Mouse (Mus musculus): Measurements from ENCODE around the gene Rfxank. TPM values are rescaled to one million over a fixed set of nuclear protein-coding genes. Genes with fewer than 3 reads are reported as not detected.

Rfxank gene
- polyA plus RNA-seq, 1 experiment, result 1.8 TPM

DNA sequence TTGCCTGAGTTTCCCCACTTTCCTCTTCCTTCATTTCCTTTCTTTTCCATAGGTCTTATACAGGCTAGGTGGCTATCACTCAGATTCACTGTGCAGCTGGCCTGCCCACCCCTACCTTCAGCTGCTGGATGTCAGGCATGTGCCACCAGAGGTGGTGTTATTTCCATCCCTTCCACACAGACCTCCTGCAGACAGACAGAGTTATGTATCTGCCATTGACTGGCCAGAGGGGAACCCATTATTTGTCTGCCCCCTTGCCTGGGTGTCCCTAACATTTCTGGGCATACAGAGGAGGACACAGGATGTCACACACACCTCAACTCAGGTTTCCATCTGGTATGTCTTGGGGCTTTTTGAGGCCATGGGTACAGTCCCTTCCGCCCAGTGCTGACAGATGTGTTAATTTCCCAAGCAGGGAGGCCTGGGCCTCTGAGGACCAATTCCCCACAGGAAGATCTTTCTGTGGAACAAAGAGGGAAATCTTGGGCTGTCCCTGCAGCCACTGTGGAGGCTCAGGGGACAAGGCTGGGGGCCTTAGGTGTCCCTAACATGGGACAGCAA, 18.4 kb upstream of the Rfxank start:
- Histone ChIP-seq H3K36me3 (ENCODE audit: control insufficient read depth) (no peaks in the 10 kb centered on the region), H3K4me3 (replicated peaks) (no peak overlapping the region), H3K9me3 (ENCODE audit: control insufficient read depth, low read length) (no peaks in the 10 kb centered on the region), H3K27me3 (ENCODE audit: control insufficient read depth) (peaks cover 64% of the 10 kb centered on the region), H3K4me1 (ENCODE audit: control insufficient read depth) (peaks cover 21% of the 10 kb centered on the region)
- TF ChIP-seq GATA1 (IDR thresholded peaks at IDR 0.05; ENCODE audit: low read length) (no peak), TAL1 (IDR thresholded peaks at IDR 0.05; ENCODE audit: low read length) (no peak)

DNA sequence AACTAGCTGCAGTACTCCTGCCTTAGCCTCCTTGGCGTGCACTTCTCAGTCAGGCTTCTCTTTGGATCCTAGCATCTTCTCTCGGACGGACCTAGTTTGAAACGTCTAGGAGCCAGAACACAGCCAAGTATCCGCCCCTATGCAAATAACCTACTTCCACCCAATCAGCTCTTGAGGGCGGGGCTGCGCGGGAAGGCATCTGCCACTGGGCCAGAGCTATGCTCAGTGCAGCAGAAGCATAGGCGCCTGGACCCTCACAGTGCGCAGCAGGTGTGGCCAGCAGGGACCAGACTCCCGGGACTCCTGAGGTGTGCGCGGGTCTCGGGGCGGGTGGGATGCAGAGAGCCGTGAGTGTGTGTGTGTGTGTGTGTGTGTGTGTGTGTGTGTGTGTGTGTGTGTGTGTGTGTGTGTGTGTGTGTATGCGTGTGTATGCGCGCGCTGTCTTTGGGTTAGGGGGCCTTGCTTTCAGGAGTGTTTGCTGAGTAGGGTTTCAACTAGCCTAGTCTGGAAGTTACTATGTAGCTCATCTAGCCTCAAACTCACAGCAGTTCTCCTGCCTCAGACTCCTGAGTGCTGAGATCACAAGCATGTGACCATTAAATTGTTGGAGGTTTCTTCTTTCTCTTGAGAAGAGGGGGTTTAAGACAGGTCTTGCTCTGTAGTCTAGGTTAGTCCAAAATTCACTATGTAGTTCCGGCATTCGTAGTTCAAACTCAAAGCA, 13.7 kb upstream of the Rfxank start:
- Histone ChIP-seq H3K9me3 (ENCODE audit: control insufficient read depth, low read length) (no peaks in the 10 kb centered on the region), H3K27me3 (ENCODE audit: control insufficient read depth) (peaks cover 31% of the 10 kb centered on the region), H3K4me3 (replicated peaks) (peak overlapping the region; percentile 28), H3K36me3 (ENCODE audit: control insufficient read depth) (no peaks in the 10 kb centered on the region), H3K4me1 (ENCODE audit: control insufficient read depth) (peaks cover 16% of the 10 kb centered on the region)
- TF ChIP-seq TAL1 (IDR thresholded peaks at IDR 0.05; ENCODE audit: low read length), result no peak
- no peak for TF ChIP-seq GATA1 (IDR thresholded peaks at IDR 0.05; ENCODE audit: low read length)

DNA sequence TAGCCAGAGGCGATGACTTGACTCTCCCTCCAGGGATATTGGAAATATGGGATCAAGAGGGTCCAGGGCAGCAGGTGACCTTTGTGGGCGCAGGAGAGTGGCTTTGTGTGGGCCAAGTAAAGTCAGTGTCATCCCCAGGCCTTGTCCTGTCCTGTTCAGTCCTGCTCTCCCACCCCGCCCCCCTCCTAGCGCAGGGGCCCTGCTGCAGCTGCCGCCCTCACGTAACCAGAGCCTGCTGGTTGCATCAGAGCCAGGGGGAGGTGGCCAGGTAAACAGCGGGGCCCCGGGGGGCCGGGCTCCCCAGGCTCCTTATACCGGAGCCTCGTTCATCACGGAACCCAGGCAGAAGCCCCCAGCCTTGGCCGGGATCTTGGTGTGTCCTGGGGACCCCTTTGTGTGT, 11.2 kb upstream of the Rfxank start:
- H3K4me1 ChIP-seq (ENCODE audit: control insufficient read depth), result peaks cover 14% of the 10 kb centered on the region
- no peak for TF ChIP-seq GATA1 (IDR thresholded peaks at IDR 0.05; ENCODE audit: low read length)
- no peak for TF ChIP-seq TAL1 (IDR thresholded peaks at IDR 0.05; ENCODE audit: low read length)
- H3K4me3 ChIP-seq (replicated peaks), result no peak overlapping the region
- no peaks in the 10 kb centered on the region for H3K9me3 ChIP-seq (ENCODE audit: control insufficient read depth, low read length)
- H3K36me3 ChIP-seq (ENCODE audit: control insufficient read depth), result peaks cover 23% of the 10 kb centered on the region
- H3K27me3 ChIP-seq (ENCODE audit: control insufficient read depth), result peaks cover 14% of the 10 kb centered on the region

DNA sequence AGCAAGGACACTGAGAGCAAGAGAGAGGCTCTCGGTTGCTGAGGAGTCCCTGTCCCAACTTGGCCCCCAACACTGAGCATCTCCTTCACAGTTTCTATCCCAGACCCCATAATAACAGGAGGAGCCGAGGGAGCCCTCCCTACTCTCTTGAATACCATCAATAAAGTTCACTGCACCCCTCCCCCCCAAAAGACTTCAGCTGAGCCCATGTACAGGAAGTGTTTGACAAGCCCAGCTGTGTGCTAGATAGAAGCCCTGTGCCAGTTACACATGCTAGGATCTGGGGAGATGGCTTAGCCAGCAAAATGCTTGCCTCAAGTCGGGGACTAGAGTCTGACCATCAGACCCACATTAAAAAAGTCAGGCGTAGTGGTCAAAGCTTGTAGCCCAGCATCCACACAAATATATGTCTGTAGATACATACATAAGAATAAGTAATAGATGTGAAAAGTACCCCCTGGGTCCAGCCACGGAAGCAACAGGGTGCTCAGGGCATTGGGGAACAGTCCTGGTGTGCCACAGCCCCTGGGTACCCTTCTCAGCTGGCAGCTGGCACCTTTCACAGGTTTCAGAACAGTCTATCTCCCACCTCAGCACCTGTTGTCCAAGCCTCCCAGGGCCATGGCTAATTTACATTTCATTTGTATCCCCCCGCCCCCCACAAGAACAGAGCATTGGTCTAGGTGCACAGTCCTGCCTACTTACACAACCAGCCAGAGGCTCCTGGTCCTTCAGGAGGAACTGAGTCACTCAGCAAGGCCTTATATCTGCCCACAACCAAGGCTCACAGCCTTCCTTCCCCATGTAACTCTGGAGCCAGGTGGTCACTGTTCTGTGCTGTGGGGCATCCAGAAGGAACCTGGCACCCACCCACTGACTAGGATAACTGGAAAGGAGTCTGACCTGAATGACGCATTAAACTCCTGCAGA, 9.0 kb upstream of the Rfxank start:
- H3K27me3 ChIP-seq (ENCODE audit: control insufficient read depth), result peaks cover under 1% of the 10 kb centered on the region
- TF ChIP-seq TAL1 (IDR thresholded peaks at IDR 0.05; ENCODE audit: low read length), result no peak
- no peak for TF ChIP-seq GATA1 (IDR thresholded peaks at IDR 0.05; ENCODE audit: low read length)
- H3K9me3 ChIP-seq (ENCODE audit: control insufficient read depth, low read length), result no peaks in the 10 kb centered on the region
- peaks cover 12% of the 10 kb centered on the region for H3K4me1 ChIP-seq (ENCODE audit: control insufficient read depth)
- no peak overlapping the region for H3K4me3 ChIP-seq (replicated peaks)
- peaks cover 40% of the 10 kb centered on the region for H3K36me3 ChIP-seq (ENCODE audit: control insufficient read depth)

DNA sequence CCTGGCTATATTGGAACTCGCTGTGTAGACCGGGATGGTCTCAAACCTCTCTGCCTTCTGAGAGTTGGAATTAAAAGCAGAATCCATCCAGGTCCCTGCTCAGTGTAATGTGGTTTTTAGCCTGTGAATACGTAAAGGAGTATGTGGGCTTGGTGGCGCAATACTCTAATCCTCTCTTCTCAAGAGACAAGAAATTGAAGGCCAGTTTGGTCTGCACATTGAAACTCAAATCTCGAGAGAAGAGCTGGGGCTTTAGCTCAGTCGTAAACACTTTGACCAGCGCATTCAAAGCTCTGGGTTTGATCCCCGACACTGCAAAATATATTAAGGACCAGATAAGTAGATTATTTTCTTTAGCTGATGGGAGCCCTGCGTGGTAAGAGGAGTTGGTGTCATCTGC, 1.0 kb upstream of the Rfxank start:
- no peaks in the 10 kb centered on the region for H3K9me3 ChIP-seq (ENCODE audit: control insufficient read depth, low read length)
- peaks cover 40% of the 10 kb centered on the region for H3K4me1 ChIP-seq (ENCODE audit: control insufficient read depth)
- peak overlapping the region; percentile 77 for H3K4me3 ChIP-seq (replicated peaks)
- peaks cover 51% of the 10 kb centered on the region for H3K36me3 ChIP-seq (ENCODE audit: control insufficient read depth)
- H3K27me3 ChIP-seq (ENCODE audit: control insufficient read depth), result no peaks in the 10 kb centered on the region
- no peak for TF ChIP-seq GATA1 (IDR thresholded peaks at IDR 0.05; ENCODE audit: low read length)
- TF ChIP-seq TAL1 (IDR thresholded peaks at IDR 0.05; ENCODE audit: low read length), result no peak

DNA sequence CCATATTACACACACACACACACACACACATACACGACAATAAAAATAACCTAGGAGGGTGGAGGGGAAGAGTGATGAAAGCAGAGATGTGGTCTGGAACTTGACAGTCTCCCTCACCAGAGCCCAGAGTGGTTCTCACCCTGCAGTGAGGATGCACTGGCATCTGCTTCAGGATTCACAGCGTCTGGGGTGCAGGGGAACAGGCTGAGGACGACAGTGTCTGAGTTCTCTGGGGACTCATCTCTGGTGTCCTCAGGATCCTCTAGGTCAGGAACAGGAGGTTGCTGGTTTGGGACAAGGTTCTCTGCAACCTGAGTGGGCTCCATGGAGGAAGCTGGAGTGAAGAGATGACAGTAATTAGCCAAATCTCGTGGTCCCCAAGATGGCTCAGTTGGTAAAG, 1.1 kb downstream of the Rfxank start:
- no peaks in the 10 kb centered on the region for H3K27me3 ChIP-seq (ENCODE audit: control insufficient read depth)
- H3K36me3 ChIP-seq (ENCODE audit: control insufficient read depth), result peaks cover 56% of the 10 kb centered on the region
- H3K4me1 ChIP-seq (ENCODE audit: control insufficient read depth), result peaks cover 58% of the 10 kb centered on the region
- TF ChIP-seq TAL1 (IDR thresholded peaks at IDR 0.05; ENCODE audit: low read length) (no peak), GATA1 (IDR thresholded peaks at IDR 0.05; ENCODE audit: low read length) (no peak)
- peak overlapping the region; percentile 77 for H3K4me3 ChIP-seq (replicated peaks)
- H3K9me3 ChIP-seq (ENCODE audit: control insufficient read depth, low read length), result no peaks in the 10 kb centered on the region

DNA sequence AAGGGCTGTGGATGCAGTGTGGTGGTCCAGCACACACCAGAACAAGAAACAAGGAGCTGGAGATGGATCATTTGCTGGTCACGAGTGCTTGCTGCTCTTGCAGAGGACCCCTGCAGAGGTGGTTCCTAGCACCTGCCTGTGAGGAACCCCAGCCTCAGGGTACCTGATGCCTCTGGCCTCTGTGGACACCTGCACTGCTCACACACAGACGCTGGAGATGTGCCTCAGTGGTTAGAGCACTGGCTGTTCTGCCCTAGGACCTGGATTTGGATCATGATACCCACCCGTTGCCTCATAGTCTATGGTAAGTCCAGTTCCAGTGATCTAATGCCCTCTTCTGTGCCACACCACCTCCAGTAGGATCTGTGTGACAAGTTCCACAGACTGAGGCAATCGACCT, 2.4 kb downstream of the Rfxank start:
- Histone ChIP-seq H3K4me1 (ENCODE audit: control insufficient read depth) (peaks cover 67% of the 10 kb centered on the region), H3K9me3 (ENCODE audit: control insufficient read depth, low read length) (no peaks in the 10 kb centered on the region), H3K27me3 (ENCODE audit: control insufficient read depth) (no peaks in the 10 kb centered on the region), H3K4me3 (replicated peaks) (no peak overlapping the region), H3K36me3 (ENCODE audit: control insufficient read depth) (peaks cover 51% of the 10 kb centered on the region)
- no peak for TF ChIP-seq TAL1 (IDR thresholded peaks at IDR 0.05; ENCODE audit: low read length)
- TF ChIP-seq GATA1 (IDR thresholded peaks at IDR 0.05; ENCODE audit: low read length), result no peak

DNA sequence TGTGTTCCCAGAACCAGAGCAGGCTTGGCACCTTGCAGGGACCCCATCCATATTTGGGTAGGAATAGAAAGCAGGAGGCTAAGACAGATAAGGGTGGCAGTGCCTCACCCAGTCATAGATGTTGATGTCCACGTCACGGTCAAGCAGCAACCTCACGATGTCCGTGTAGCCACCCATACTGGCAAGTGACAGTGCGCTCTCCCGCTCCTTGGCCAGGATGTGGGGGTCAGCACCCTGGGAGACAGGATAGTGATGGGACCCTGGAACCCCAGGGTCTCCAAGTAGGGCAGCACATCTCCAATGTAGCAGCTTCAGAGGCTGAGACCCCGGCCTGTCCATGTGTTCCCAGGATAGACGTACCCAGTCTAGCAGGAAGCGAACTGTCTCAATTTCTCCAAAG, 4.0 kb downstream of the Rfxank start:
- Histone ChIP-seq H3K4me3 (replicated peaks) (no peak overlapping the region), H3K36me3 (ENCODE audit: control insufficient read depth) (peaks cover 48% of the 10 kb centered on the region), H3K9me3 (ENCODE audit: control insufficient read depth, low read length) (no peaks in the 10 kb centered on the region), H3K4me1 (ENCODE audit: control insufficient read depth) (peaks cover 65% of the 10 kb centered on the region), H3K27me3 (ENCODE audit: control insufficient read depth) (no peaks in the 10 kb centered on the region)
- TF ChIP-seq TAL1 (IDR thresholded peaks at IDR 0.05; ENCODE audit: low read length), result no peak

DNA sequence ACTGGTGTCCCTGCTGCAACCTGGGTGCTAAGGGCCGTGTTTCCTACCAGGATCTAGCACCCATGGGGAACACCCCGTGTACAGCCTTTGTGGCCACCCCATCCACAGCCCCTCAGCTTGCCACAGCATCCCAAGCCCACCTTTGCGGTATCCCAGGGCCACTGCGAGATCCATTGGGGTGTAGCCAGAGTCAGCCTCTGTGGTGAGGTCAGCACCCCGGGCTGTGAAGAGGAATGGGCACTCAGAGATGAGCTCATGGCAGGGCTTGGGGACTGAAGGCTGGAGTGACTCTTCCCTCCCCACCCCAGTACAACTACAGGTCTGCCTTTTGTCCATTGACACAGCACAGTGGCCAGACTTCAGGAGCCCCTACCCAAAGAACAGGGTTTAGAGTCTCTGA, 4.9 kb downstream of the Rfxank start:
- Histone ChIP-seq H3K36me3 (ENCODE audit: control insufficient read depth) (peaks cover 48% of the 10 kb centered on the region), H3K4me1 (ENCODE audit: control insufficient read depth) (peaks cover 61% of the 10 kb centered on the region), H3K27me3 (ENCODE audit: control insufficient read depth) (no peaks in the 10 kb centered on the region), H3K4me3 (replicated peaks) (no peak overlapping the region), H3K9me3 (ENCODE audit: control insufficient read depth, low read length) (no peaks in the 10 kb centered on the region)
- TF ChIP-seq TAL1 (IDR thresholded peaks at IDR 0.05; ENCODE audit: low read length) (no peak), GATA1 (IDR thresholded peaks at IDR 0.05; ENCODE audit: low read length) (no peak)
